17 mouse cellular contexts compared by ENCODE assay signal in the genomic region with DNA sequence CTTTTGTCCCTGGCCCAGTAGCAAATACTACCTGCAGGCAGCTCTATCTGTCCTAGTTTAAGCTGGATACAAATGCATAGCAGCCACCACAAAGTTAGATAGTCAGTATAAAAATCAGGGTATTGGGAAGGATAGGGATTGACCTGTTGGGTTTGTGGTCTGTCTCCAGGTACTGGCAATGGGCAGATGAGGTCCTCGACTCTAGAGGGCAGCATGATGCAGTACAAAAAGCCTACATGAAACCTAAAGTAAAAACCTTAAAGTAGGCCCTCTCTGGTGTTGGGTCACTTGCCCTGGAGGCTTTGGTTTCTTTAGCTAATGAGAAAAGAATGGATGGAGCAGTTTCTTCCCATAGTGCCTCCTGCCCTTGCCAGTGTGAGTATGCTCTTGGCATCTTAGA. TPM values are rescaled to one million over a fixed set of nuclear protein-coding genes. Genes with fewer than 3 reads are reported as not detected.
A peak's percentile ranks its signal among the peaks of the same experiment; 100 is the strongest.
DNase-seq lines count a peak whose midpoint lies in the region; ATAC-seq and TF ChIP-seq lines count a peak whose summit lies in the region.
"Had no signal": no experiment of that assay in that cellular context is flagged by ENCODE, and none has a peak within 500 bp of the region (broad histone marks: within the 10 kb centered on the region; RNA-seq: fewer than 3 reads in every experiment).

No protein-coding gene starts in this region.

- no peaks in the 10 kb centered on the region for H3K4me1 ChIP-seq in kidney, adult 2 months (ENCODE audit: control insufficient read depth, insufficient read depth, low read length)
- H3K4me1 ChIP-seq in midbrain, embryonic 11.5 days (ENCODE audit: control insufficient read depth, insufficient read depth, low read length), result no peaks in the 10 kb centered on the region
- peaks cover 9% of the 10 kb centered on the region; the same call in 1 of the 2 replicates for H3K4me1 ChIP-seq in midbrain, embryonic 16.5 days (ENCODE audit: control insufficient read depth, insufficient read depth, low read length)

- TF ChIP-seq CTCF in kidney, adult 2 months (conservative IDR thresholded peaks at IDR 0.05; ENCODE audit: insufficient read depth, insufficient read length, low read depth, low read length), result peak; percentile 56

- no peak overlapping the region for H3K27ac ChIP-seq in kidney, adult 2 months (ENCODE audit: insufficient read depth, low read depth, low read length)
- no peak overlapping the region for H3K27ac ChIP-seq in midbrain, embryonic 11.5 days (ENCODE audit: low read depth, low read length)
- H3K27ac ChIP-seq in midbrain, embryonic 16.5 days (ENCODE audit: low read length), result no peak overlapping the region
- H3K27ac ChIP-seq: forebrain, embryonic 12.5 days; heart, embryonic 13.5 days; liver, embryonic 13.5 days had no signal

- no peak for ATAC-seq in midbrain, embryonic 11.5 days (ENCODE audit: low FRiP score)
- ATAC-seq in midbrain, embryonic 16.5 days, result no peak
- ATAC-seq: activated CD4-positive, CD25-positive, alpha-beta regulatory T cell, adult 4 months; Patski had no signal

- H3K4me2 ChIP-seq in midbrain, embryonic 11.5 days, result no peak overlapping the region
- no peak overlapping the region for H3K4me2 ChIP-seq in midbrain, embryonic 16.5 days (ENCODE audit: low read length)
- H3K4me2 ChIP-seq: forebrain, embryonic 12.5 days; heart, embryonic 13.5 days; liver, embryonic 13.5 days; neural tube, embryonic 13.5 days had no signal

- no peaks in the 10 kb centered on the region for H3K9me3 ChIP-seq in midbrain, embryonic 11.5 days (ENCODE audit: control insufficient read depth, low read length)
- no peaks in the 10 kb centered on the region for H3K9me3 ChIP-seq in midbrain, embryonic 16.5 days (replicated peaks; ENCODE audit: control insufficient read depth, low read length, poor library complexity, severe bottlenecking)
- H3K9me3 ChIP-seq: forebrain, embryonic 12.5 days; heart, embryonic 13.5 days; liver, embryonic 13.5 days; neural tube, embryonic 13.5 days had no signal

- TF ChIP-seq POLR2A in kidney, adult 2 months (IDR thresholded peaks at IDR 0.05; ENCODE audit: low read depth, low read length), result no peak

- H3K4me3 ChIP-seq in kidney, adult 2 months (ENCODE audit: insufficient read depth, low read depth, low read length), result no peak overlapping the region
- H3K4me3 ChIP-seq in midbrain, embryonic 11.5 days (ENCODE audit: low read depth, low read length), result no peak overlapping the region
- H3K4me3 ChIP-seq in midbrain, embryonic 16.5 days (ENCODE audit: low read depth, low read length), result no peak overlapping the region
- H3K4me3 ChIP-seq: forebrain, embryonic 12.5 days; heart, embryonic 13.5 days; liver, embryonic 13.5 days; neural tube, embryonic 13.5 days had no signal

- H3K36me3 ChIP-seq in kidney, adult 2 months (ENCODE audit: control insufficient read depth, insufficient read depth, low read length), result no peaks in the 10 kb centered on the region
- H3K36me3 ChIP-seq in midbrain, embryonic 11.5 days (ENCODE audit: control insufficient read depth, insufficient read depth, low read length), result no peaks in the 10 kb centered on the region
- no peaks in the 10 kb centered on the region for H3K36me3 ChIP-seq in midbrain, embryonic 16.5 days (ENCODE audit: control insufficient read depth, insufficient read depth, low read length)
- H3K36me3 ChIP-seq: liver, embryonic 13.5 days had no signal

- peak; percentile 2 for DNase-seq in adrenal gland, postnatal 14 days
- no peak for DNase-seq in adrenal gland, postnatal 36 days
- no peak for DNase-seq in kidney, adult 2 months
- no peak for DNase-seq in kidney, adult 18-20 months
- DNase-seq in midbrain, embryonic 11.5 days (ENCODE audit: low spot score, missing footprints), result peak; percentile 37
- DNase-seq in frontal cortex, postnatal 10 days (ENCODE audit: low spot score in 2 of 2), result no peak
- DNase-seq in Muller cell, postnatal 12 days (ENCODE audit: inconsistent ontology term), result no peak
- DNase-seq: cerebellum, postnatal 14 days; kidney, postnatal 10 days; liver, embryonic 13.5 days; right cerebral cortex, postnatal 14 days had no signal

- H3K27me3 ChIP-seq in kidney, adult 2 months (replicated peaks; ENCODE audit: control insufficient read depth, insufficient read depth, low read length), result no peaks in the 10 kb centered on the region
- H3K27me3 ChIP-seq in midbrain, embryonic 11.5 days (ENCODE audit: control insufficient read depth, insufficient read depth, low read length), result no peaks in the 10 kb centered on the region
- H3K27me3 ChIP-seq in midbrain, embryonic 16.5 days (ENCODE audit: control insufficient read depth, insufficient read depth, low read depth, low read length), result no peaks in the 10 kb centered on the region
- H3K27me3 ChIP-seq: forebrain, embryonic 12.5 days; heart, embryonic 13.5 days; liver, embryonic 13.5 days; Patski had no signal

- WGBS in kidney, adult 2 months, result 42% methylated on average over 1 of the region's 1 CpGs
- 55% methylated on average over 1 of the region's 1 CpGs for WGBS in midbrain, embryonic 11.5 days
- 63% methylated on average over 1 of the region's 1 CpGs for WGBS in midbrain, embryonic 16.5 days

- H3K9ac ChIP-seq in midbrain, embryonic 11.5 days (ENCODE audit: low read length), result no peak overlapping the region
- H3K9ac ChIP-seq in midbrain, embryonic 16.5 days (ENCODE audit: low read depth, low read length), result no peak overlapping the region
- H3K9ac ChIP-seq: forebrain, embryonic 12.5 days; heart, embryonic 13.5 days; liver, embryonic 13.5 days; neural tube, embryonic 13.5 days had no signal

RNA-seq across cellular contexts. Expression of gene Dmap1, which starts 53.6 kb away (rescaled TPM):
- 21.4 and 27.5 TPM in 2 replicates for total RNA-seq in adrenal gland, postnatal 14 days (2021)
- total RNA-seq in adrenal gland, postnatal 36 days (2021), result 10 to 100 TPM; 25.2 to 27.3 TPM
- polyA plus RNA-seq in kidney, adult 2 months (2012; rRNA removed), result 14.8 and 17.0 TPM in 2 replicates
- polyA plus RNA-seq in midbrain, embryonic 11.5 days (2014; fragmentation: Nextera tagmentation; extraction: Ambion mirVana), result 80.7 and 81.2 TPM in 2 replicates
- 81.9 and 83.3 TPM in 2 replicates for polyA plus RNA-seq in midbrain, embryonic 16.5 days (2015; fragmentation: Nextera tagmentation; extraction: Ambion mirVana)

Comparison
In these comparisons a context has a peak if more than half of its experiments do, and no peak if none do; other contexts are left out.
1. DNase-seq: peak in adrenal gland, postnatal 14 days (single experiment) and midbrain, embryonic 11.5 days (single experiment); none in adrenal gland, postnatal 36 days (0 of 2), kidney, adult 2 months (single experiment), kidney, adult 18-20 months (single experiment), frontal cortex, postnatal 10 days (0 of 2) and Muller cell, postnatal 12 days (single experiment).